Mouse (Mus musculus) kidney, postnatal 36 days (tissue): ENCODE results near the gene Cadm4.
"Not testable (repeated sequence)": the region's sequence is repeated elsewhere in the genome, so short reads cannot be mapped to it uniquely, and the experiment has no call there.

Source experiments
- DNase-seq, 2 experiments: peaks; one replicate each; pipeline ENCODE4 v3.0.0; 2021 to 2022; ENCODE audit warnings: mixed read lengths in 2 of 2

Gene Cadm4

DNA sequence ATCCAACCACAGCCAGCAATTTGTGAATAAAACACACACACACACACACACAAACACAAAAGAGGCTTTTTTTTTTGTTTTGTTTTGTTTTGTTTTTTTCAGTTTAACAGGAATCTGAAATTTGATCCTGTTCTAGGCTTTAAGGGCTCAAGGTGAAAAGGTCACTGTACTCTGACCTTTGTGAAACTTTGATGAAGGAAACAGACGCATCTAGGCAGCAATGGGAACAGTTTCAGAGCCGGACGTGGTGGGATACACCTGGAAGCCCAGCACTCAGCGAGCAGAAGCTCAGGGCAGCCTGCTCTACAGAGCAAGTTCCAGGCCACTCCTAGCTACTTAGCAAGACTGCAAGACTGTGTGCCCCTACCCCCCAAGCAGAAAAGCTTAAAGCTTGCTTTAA lies 23.0 kb downstream of the Cadm4 start:
- DNase-seq, result no peak

DNA sequence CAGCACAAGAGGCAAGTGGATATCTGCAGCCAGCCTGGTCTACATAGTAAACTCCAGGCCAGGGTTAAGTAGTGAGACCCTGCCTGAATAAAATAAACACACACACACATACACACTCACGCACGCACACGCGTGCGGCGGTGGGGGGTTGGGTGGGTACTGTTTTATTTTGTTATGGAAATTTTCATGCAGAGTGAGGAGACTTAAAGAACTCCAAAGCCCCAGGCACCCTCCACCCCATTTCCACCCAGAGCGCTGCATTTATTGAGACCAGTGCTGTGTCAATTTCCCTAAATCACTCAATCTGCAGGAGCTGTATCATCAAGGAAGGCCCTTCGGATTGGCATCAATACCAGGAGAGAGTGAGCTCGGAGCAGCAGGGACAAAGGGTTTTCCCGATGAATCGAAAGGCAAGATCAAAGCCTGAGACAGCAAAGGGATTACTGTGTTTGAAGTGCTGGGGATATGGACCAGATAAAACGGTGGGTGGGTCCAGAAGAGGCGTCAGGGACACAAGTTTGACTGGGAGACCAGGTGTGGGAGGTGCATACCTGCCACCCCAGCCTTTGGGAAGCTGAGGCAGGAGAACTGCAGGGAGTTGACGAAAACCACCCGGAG lies 23.7 kb downstream of the Cadm4 start:
- DNase-seq, result no peak

DNA sequence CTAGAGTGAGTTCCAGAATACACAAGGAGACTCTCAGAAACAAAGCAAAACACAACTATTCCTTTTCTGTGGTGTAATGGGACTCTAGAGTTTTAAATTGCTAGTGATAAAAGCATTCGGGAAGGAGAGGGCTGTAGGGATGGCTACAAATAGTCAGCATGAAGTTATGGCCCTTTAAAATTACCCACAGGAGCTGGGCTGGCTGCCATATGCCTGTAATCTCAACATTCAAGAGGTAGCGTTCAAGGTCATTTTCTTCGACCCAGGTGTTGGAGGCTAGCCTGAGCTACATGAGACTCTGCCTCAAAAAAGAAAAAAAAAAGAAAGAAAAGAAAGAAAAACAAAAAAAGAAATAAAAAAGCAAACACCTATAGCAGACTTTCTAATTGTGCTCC lies 24.2 kb downstream of the Cadm4 start:
- peak; percentile 10 to 48 for DNase-seq

DNA sequence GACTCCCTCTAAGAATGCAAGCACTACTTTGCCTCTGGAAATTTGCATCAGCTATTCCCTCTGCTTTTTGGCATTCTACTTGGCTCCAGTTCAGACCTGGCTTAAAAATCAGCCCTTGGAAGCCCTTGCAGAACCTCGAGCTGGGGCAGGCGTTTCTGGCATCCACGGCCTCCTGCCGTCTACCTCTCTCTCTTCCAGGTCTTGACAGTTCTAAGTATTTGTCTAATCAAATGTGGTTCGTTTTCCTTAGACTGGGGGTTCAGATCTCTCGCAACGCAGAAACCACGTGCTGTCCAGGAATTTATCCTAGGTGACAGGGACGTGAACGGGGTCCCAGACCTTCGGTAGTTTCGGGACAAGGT lies 24.6 kb downstream of the Cadm4 start:
- peak; percentile 66 to 70 for DNase-seq

DNA sequence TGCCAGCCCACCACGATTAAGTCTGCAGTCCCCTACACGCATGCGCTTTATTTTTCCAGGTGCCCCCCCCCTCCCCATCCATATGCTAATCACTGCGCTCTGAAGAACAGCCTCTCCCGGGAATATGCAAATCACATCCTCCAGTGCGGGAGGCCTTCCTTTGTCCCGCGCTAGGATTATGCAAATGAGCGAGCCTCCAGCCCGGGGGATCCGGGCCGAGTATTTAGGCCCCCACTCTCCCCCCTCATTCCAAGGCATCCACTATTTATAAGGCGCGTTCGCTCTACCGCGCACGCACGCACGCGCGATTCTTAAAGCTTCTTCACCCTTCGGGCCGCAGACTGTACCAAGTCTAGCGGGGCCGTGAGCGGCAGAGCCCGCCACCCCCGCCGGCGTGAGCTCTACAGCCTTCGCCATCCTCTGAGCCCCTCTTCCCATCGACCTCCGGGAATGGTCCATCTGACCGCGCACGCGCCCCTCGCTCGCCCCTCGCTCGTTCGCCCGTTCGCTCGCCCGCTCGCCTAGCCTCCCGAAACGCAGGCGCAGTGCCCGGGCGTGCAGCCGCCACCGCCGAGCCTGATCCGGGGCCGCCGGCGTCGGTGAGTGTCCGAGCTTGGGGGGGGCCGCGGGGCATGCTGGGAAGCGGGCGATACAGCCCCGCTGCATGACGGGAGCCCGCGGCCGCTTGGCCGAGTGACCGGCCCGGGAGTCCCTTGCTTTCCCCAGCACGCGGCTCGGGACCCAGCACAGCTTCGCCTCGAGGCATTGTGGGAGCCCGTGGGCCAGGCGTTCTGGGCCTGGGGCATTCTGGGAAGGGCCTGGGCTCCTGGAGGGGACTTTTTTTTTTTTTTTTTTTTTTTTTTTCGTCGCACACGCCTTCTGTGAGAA lies 25.3 kb downstream of the Cadm4 start, which contains the start of gene Zfp428:
Zfp428 (plus strand) TSS at position 169 of the 888 bp plus-strand sequence.
- DNase-seq, result peak; percentile 90 to 96

DNA sequence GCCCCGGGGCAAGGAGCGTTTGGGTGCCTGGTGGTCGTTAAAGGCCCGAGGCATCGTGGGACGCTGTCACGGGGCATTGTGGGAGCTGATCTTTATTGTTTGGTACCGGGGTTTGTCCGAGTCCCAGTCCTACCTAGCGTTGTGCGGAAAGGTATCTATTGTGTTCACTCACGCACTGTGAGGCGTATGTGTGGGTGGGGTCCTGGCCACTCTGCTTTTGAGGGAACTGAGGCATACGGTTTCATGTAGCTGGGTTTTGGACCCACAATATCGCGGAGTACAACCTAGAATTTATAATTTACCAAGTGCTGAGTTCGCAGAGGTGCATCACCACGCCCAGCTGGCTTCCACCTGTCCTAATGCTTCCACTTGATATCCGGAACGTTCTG lies 25.9 kb downstream of the Cadm4 start:
- peak; percentile 9 to 23 for DNase-seq

DNA sequence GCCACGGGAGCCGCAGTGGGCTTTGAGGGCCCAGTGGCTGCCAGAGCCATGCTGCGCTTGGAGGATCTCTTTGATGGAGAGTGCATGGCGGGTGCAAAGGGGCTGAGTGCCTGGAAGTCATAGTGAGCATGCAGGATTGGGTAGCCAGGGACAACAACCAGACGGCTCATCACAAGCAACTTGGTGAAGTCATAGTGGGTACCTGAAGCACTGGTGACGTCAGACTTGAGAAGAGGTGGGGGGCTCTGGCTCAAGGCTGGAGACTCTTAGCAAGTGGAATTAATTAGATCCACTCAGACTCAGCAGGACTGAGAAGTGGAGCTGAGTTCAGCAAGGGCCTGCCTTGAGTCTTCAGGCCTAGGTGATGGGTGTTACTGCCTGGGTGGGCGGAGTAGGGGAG lies 30.5 kb downstream of the Cadm4 start, which contains the start of gene AC161166.1:
AC161166.1 (minus strand) TSS at position 101 of the 400 bp plus-strand sequence.
- DNase-seq, result no peak

DNA sequence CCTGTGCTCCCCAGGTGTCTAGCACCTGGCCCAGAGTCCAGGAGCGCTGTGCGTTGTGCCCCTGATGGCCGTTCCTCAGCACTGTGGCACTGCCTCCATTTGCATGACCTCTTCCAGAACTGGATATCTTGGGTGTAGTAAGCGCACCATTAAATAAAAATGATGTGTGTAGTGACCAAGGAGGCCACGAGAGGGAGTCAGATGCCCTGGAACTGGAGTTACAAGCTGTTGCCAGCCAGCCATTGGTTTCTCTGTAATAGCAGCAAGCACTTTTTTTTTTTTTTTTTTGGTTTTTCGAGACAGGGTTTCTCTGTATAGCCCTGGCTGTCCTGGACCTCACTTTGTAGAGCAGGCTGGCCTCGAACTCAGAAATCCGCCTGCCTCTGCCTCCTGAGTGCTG lies 34.5 kb downstream of the Cadm4 start:
- peak in 1 of 2 experiments; percentile 56 for DNase-seq

DNA sequence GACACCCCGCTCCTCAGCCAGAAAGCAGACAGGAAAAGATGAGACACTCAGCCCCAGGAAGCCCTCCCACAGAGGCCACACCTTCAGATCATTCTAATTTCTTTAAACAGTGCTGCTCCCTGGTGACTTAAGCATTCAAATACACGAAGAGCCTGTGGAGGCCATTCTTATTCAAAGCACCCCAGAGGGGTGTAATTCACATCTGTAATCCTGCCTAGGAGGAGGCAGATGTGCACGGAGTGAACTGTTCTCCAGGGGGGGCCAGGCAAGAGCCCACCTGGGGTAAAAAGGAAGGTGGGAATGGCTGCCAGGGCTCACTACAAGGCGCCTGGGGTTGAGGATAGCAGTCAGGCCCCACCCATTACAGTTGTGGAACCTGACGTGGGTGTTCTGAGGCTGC lies 35.3 kb downstream of the Cadm4 start:
- no peak for DNase-seq

DNA sequence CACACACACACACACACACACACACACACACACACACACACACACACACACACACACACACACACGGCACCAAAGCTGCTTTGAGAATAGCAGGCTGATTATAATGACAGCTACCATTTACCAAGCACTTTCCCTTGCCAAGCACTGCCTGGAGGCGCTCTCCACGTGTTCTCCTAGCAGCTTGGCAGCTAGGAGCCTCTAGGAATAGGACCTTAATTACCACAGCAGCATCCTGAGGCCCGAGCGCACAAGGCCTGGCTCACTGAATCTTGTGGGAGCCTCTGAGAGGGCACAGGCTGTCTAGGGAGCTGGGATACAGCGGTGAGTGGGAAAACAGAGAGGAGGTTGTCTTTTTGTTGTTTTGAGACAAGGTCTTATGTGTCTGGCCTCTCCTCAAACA lies 35.8 kb downstream of the Cadm4 start:
- no peak for DNase-seq

DNA sequence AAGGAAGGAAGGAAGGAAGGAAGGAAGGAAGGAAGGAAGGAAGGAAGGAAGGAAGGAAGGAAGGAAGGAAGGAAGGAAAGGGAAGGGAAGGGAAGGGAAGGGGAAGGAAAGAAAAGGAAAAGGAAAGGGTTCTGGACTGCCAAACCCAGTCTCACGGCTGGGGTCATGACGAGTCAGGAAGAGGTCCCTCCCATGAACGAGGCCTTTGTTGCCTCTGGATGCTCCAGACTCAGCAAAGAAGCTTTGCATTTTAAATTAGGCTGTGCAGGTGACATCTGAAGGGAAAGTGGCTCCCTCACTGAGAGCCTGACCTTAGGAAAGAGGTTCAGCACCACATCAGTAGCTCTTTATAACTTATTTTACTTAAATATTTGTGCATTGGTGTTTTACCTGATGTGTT lies 37.3 kb downstream of the Cadm4 start:
- DNase-seq, result no peak

DNA sequence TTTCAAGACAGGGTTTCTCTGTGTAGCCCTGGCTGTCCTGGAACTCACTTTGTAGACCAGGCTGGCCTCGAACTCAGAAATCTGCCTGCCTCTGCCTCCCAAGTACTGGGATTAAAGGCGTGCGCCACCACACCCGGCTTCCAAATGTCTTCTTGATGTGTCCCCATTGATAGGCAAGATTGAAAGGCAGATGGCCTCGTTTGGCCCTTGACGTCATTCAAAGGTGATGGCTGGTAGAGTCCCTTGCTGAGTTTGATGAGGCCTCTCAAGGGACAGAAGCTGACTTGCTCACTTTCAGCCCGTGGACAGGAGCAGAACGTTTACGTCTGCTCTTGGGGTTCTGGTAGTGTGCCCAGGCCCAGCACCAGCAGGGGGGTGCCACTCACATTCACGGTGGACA lies 38.2 kb downstream of the Cadm4 start:
- not testable (repeated sequence) for DNase-seq

DNA sequence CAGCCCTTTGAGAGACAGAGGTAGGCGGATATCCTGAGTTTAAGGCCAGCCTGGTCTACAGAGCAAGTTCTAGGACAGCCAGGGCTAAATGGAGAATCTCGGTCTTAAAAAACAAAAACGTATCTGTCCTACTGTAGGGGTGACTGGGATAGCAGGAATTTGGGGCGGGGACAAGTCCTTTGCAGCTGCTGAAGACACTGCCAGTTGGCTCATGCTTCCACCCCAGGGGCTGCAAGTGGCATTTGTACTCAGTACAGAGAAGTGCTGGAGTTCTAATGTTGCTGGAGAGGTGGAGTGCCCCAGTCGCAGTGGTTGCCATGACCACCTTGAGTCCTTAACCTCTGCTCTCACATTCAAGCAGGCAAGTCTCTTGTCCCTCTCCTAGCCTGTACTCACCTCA lies 41.0 kb downstream of the Cadm4 start:
- no peak for DNase-seq

DNA sequence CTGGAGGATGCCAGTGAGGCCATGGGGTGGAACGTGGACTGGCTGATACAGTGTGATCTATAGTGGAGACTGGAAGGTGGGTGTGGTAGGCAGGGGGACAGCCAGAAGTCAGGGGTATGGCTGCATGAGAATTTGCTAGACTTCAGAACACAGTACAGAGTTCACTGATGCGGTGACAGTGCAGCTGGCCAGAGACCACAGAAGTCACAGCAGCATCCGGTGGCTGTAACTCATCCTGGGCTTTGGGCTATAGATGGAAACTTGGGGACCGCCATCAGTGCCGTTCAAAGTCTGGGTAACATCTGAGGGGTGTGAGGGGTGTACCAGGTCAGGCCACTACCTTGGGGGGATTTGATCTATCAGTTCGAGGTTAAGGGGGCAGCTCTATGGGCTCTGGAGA lies 41.9 kb downstream of the Cadm4 start:
- DNase-seq, result no peak

DNA sequence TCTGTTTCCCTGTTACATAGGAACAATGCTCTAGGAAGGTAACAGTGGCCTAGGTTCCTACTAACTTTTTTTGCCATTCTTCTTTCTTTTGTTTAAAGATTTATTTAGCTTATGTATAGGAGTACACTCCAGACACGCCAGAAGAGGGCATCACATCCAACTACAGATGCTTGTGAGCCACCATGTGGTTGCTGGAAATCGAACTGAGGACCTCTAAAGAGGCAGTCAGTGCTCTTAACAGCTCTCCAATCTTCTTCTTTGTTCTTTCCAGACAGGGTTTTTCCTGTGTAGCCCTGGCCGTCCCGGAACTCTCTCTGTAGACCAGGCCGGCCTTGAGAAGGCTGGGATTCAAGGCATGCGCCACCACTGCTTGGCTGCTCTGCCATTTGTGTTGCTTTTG lies 43.2 kb downstream of the Cadm4 start:
- no peak for DNase-seq

DNA sequence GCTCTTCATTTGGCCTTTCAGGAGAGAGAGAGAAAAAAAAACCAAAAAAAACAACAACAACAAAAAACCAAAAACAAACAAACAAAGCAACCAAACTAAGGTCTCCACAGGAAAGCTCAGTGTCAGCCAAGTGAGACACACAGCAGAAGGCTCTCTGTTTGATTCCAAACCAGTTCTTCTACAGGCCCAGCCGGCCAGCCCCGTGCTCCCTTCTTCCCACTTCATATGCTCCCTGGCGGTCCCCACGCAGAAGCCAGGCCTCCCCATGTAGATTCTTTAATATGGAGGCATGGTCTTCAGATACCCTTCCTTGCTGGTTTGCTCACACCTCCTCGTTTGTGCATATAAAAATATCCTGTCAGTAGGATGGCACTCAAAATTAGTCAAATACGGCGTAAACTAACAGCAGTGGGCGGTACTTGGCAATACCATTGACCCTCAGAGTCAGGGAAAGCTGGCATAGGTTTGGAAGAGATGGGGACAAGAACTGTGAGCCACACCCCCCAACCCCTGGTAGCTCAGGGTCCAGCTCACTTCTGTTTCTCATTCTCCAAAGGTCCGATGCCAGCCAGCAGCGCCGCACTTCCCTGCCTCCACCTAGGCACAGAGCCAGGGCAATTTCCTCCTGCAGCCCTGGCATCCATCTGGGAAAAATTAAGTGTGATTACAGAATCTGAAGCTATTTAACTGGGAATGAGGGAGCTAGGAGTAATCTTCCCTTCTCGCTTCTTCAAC lies 44.0 kb downstream of the Cadm4 start:
- DNase-seq, result peak in 1 of 2 experiments; percentile 33

DNA sequence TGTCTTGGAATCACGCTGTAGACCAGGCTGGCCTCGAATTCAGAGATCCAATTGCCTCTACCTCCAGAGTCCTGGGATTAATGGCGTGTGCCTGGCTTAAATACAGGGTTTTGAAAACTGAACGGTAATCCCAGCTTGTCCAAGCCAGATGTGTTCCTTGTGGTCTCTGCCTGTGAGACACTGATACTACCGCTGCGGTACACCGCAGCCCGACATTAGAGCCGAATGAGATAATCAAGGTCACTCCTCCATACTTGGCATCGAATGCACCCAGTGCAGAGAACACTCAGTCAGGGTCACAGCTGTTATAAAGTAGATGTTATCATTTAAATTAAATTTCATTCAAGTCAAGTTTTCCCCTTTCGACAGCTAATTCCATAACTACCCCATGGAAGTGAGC lies 47.0 kb downstream of the Cadm4 start:
- DNase-seq, result no peak

DNA sequence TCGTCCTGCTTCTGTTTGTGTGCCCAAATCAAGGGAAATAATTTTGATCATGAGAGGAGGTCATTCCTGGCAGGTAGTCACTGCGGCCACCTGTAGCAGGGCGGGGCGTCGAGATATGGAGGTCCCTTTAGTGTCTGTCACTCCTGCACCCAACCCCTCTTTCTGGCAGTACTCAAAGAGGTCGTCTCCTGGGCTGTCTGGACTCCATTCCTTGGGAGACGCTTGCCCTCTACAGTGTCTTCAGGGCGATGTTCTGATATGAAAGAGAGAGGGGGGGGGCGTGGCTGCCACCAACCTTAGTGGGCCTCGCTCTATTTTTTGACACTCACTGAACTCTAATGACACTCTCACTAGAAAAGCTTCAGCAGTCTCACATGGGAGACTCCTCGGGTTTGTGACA lies 47.8 kb downstream of the Cadm4 start:
- no peak for DNase-seq

DNA sequence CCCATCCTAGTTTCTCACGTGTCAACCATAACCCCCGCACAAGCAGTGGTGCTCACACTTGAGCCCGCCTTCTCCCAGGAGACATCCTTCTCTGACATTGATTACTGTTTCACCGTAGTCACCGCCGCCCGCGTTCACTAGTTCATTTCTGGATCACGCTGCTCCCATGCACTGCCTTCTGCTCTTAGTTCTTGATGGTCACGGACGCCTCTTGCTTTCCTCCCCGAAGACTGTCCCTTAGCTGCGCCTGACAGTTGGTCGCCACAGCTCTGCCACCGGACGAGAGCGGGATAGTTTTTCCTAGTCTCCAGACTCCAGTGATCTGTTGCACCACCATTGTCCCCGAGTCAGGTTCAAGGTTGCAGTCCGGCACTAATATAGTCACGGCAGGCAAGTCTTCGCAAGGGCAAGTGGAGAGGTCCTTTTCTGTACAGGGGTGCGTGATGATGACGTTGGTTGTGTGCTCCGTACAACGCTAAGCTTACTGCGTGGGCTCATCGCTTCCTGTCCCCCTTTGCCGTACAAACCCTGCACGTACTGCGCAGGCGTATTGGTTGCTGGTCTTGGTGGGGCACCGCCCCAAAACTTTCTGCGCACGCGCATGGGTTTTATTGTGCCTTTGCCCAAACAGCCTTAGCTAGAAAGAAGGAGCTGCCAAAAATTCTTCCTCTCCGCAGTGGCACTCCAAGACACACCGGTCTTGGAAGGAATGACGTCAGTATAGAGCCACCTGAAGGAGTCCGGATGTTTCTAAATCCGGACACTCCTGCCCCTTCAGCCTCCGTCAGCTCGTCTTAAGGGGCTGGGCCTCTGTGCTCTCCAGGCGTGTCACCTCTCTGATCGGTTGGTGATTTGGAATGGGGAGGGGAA lies 48.5 kb downstream of the Cadm4 start, which contains the start of gene Irgq:
Irgq (plus strand) TSS at position 628 of the 870 bp plus-strand sequence.
- peak; percentile 99 for DNase-seq

DNA sequence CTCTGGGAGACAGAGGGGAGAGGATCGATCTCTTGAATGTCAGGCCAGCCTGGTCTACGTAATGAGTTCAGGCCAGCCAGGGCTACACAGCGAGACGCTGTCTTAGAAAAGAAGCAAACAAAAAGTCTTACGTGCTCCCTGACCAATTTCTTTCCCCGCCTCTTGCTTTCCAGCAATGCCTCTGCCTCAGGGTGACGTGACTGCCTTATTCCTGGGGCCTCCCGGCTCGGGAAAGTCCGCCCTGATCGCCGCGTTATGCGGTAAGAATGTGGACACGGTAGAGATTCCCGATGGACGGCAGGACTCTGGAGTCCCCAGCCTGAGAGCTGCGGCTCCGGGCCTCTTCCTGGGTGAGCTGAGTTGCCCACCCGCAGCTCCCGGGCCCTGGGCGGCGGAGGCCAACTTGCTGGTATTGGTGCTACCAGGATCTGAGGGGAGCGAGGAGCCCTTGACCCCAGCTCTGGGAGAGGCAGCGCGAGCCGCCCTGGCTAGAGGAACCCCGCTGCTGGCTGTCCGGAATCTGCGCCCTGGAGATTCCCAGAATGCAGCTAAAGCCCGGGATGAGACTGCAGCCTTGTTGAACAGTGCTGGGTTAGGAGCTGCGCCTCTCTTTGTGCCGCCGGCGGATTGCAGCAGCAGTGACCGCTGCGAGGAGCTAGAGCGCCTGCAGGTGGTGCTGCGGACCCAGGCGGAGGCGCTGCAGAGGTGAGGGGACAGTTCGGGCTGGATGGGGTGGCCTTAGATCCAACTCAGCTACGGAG lies 49.6 kb downstream of the Cadm4 start:
- peak; percentile 68 to 86 for DNase-seq

DNA sequence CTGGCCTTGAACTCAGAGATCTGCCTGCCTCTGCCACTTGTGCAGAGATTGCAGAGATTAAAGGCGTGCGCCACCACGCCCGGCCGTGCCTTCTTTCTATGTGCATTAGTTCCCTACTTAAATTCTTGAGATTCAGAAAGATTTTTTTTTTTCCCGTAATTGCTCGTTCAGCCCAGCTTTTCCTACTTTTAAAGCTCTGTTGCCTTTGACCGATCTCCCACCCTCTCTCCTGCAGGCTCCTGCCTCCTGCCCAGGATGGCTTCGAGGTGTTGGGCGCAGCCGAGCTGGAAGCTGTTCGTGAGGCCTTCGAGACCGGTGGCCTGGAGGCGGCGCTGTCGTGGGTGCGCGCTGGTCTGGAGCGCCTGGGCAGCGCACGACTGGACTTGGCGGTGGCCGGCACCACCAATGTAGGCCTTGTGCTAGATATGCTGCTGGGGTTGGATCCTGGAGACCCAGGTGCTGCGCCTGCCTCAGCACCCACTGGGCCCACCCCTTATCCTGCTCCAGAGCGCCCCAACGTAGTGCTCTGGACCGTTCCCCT lies 51.3 kb downstream of the Cadm4 start:
- DNase-seq, result no peak
